Mouse (Mus musculus): ENCODE measurements at regions not wholly inside any gene's neighbourhood (a gene's known extent, or its start where the extent isn't known, plus 50 kb on each side); places are given as distances from the start of the nearest gene placed in this dataset.
"Not testable (repeated sequence)": the region's sequence is repeated elsewhere in the genome, so short reads cannot be mapped to it uniquely, and the experiment has no call there.

- no peak for DNase-seq (ENCODE audit: extremely low read depth, insufficient read length, low spot score)
Measured at GRCm38 (mm10) chr11:24293860-24294531, 216.1 kb downstream of the Bcl11a start.

- no peak for DNase-seq (ENCODE audit: extremely low read depth, insufficient read length, low spot score)
Measured at GRCm38 (mm10) chr11:24296893-24297624, 219.2 kb downstream of the Bcl11a start.

GRCm38 (mm10) chr11:24297763-24298162 lies 219.9 kb downstream of the Bcl11a start:
- DNase-seq (ENCODE audit: extremely low read depth, insufficient read length, low spot score), result no peak

GRCm38 (mm10) chr11:24300351-24300750 lies 222.5 kb downstream of the Bcl11a start:
- no peak for DNase-seq (ENCODE audit: extremely low read depth, insufficient read length, low spot score)

GRCm38 (mm10) chr11:24301201-24301600 lies 223.3 kb downstream of the Bcl11a start:
- no peak for DNase-seq (ENCODE audit: extremely low read depth, insufficient read length, low spot score)

- DNase-seq (ENCODE audit: extremely low read depth, insufficient read length, low spot score), result no peak
Measured at GRCm38 (mm10) chr11:24305145-24305553, 227.3 kb downstream of the Bcl11a start.

GRCm38 (mm10) chr11:24305691-24306090 lies 227.8 kb downstream of the Bcl11a start:
- no peak for DNase-seq (ENCODE audit: extremely low read depth, insufficient read length, low spot score)

- DNase-seq (ENCODE audit: extremely low read depth, insufficient read length, low spot score), result no peak
Measured at GRCm38 (mm10) chr11:24306101-24306500, 228.2 kb downstream of the Bcl11a start.

GRCm38 (mm10) chr11:24307601-24308252 lies 229.9 kb downstream of the Bcl11a start:
- no peak for DNase-seq (ENCODE audit: extremely low read depth, insufficient read length, low spot score)

GRCm38 (mm10) chr11:24308253-24308633 lies 230.4 kb downstream of the Bcl11a start:
- DNase-seq (ENCODE audit: extremely low read depth, insufficient read length, low spot score), result no peak

GRCm38 (mm10) chr11:24314046-24314445 lies 236.2 kb downstream of the Bcl11a start:
- DNase-seq (ENCODE audit: extremely low read depth, insufficient read length, low spot score), result no peak

GRCm38 (mm10) chr11:24315582-24315981 lies 237.7 kb downstream of the Bcl11a start:
- no peak for DNase-seq (ENCODE audit: extremely low read depth, insufficient read length, low spot score)

- no peak for DNase-seq (ENCODE audit: extremely low read depth, insufficient read length, low spot score)
Measured at GRCm38 (mm10) chr11:24316198-24316597, 238.3 kb downstream of the Bcl11a start.

GRCm38 (mm10) chr11:24317989-24318735 lies 240.3 kb downstream of the Bcl11a start:
- no peak for DNase-seq (ENCODE audit: extremely low read depth, insufficient read length, low spot score)

GRCm38 (mm10) chr11:24319222-24319621 lies 241.4 kb downstream of the Bcl11a start:
- DNase-seq (ENCODE audit: extremely low read depth, insufficient read length, low spot score), result no peak

GRCm38 (mm10) chr11:24322412-24322811 lies 244.6 kb downstream of the Bcl11a start:
- not testable (repeated sequence) for DNase-seq (ENCODE audit: extremely low read depth, insufficient read length, low spot score)

GRCm38 (mm10) chr11:24328481-24328880 lies 250.6 kb downstream of the Bcl11a start:
- DNase-seq (ENCODE audit: extremely low read depth, insufficient read length, low spot score), result no peak

- DNase-seq (ENCODE audit: extremely low read depth, insufficient read length, low spot score), result no peak
Measured at GRCm38 (mm10) chr11:24330366-24331124, 252.7 kb downstream of the Bcl11a start.

GRCm38 (mm10) chr11:24332241-24332640 lies 254.4 kb downstream of the Bcl11a start:
- no peak for DNase-seq (ENCODE audit: extremely low read depth, insufficient read length, low spot score)

GRCm38 (mm10) chr11:24333111-24333510 lies 255.3 kb downstream of the Bcl11a start:
- no peak for DNase-seq (ENCODE audit: extremely low read depth, insufficient read length, low spot score)
